Mouse (Mus musculus) small intestine, adult 2 months (tissue): ENCODE results near the gene Hic1. TPM values are rescaled to one million over a fixed set of nuclear protein-coding genes. Genes with fewer than 3 reads are reported as not detected.
A peak's percentile ranks its signal among the peaks of the same experiment; 100 is the strongest.

Source experiments
- H3K27ac ChIP-seq: fragments of 200-500 bp; 2 replicates; pipeline ENCODE4 v1.5.1; 2012; ENCODE audit warnings: low read depth, low read length, control low read depth, inconsistent platforms; ENCODE audit not compliant: insufficient read depth
- H3K27me3 ChIP-seq: fragments of 200-500 bp; 2 replicates; pipeline ENCODE4 v1.6.1; 2012; ENCODE audit warnings: mild to moderate bottlenecking, moderate library complexity, low read length, inconsistent platforms; ENCODE audit not compliant: control insufficient read depth, insufficient read depth
- H3K36me3 ChIP-seq: fragments of 200-500 bp; 2 replicates; pipeline ENCODE4 v1.6.1; 2012; ENCODE audit warnings: mild to moderate bottlenecking, low read length, control low read depth, inconsistent platforms; ENCODE audit not compliant: control insufficient read depth, insufficient read depth
- H3K4me1 ChIP-seq: fragments of 200-500 bp; 2 replicates; pipeline ENCODE4 v1.6.1; 2012; ENCODE audit warnings: low read length, inconsistent platforms, mixed read lengths; ENCODE audit not compliant: control insufficient read depth, insufficient read depth, insufficient read length
- H3K4me3 ChIP-seq: fragments of 200-500 bp; 2 replicates; pipeline ENCODE4 v1.5.1; 2012; ENCODE audit warnings: low read depth, mild to moderate bottlenecking, control low read depth, inconsistent platforms, low read length, moderate library complexity
- CTCF ChIP-seq: fragments of 200-500 bp; IDR thresholded peaks from 2 replicates; pipeline ENCODE4 v1.5.1; 2012; ENCODE audit warnings: low read depth, mild to moderate bottlenecking, control low read depth, inconsistent platforms, low read length, moderate library complexity, mixed read lengths; ENCODE audit not compliant: insufficient replicate concordance, insufficient read length; ENCODE audit errors: extremely low read depth
- POLR2A ChIP-seq: fragments of 200-500 bp; IDR thresholded peaks from 2 replicates; pipeline ENCODE4 v1.6.1; 2012; ENCODE audit warnings: low read depth, mild to moderate bottlenecking, control low read depth, inconsistent platforms, low read length, moderate library complexity
- WGBS: fragments of 180-500 bp; shearing (Covaris S2); methylation state at CpG from one replicate; pipeline ENCODE4 v1.1.7; 2018; 5-methylcytosine and 5-hydroxymethylcytosine counted together
- polyA plus RNA-seq: library from polyadenylated mRNA; depleted of rRNA; stranded (reverse); fragments of >200 nt; gene quantifications from 2 replicates; pipeline ENCODE4 v1.2.3, GENCODE M21; 2012

Gene Hic1
- polyA plus RNA-seq, 1 experiment, result 29.6 TPM

- H3K4me3 ChIP-seq, result peak overlapping the region; percentile 94
- H3K27me3 ChIP-seq, result no peaks in the 10 kb centered on the region
- WGBS, result 26% methylated on average over 13 of the region's 13 CpGs
- peaks cover 18% of the 10 kb centered on the region for H3K4me1 ChIP-seq
- TF ChIP-seq POLR2A, result no peak
- peak; percentile 86 for TF ChIP-seq CTCF
- H3K36me3 ChIP-seq, result no peaks in the 10 kb centered on the region
- no peak overlapping the region for H3K27ac ChIP-seq
These were observed 23.3 kb upstream of the Hic1 start for GRCm38 (mm10) chr11:75192336-75193214.

- Histone ChIP-seq H3K4me3 (no peak overlapping the region), H3K27ac (no peak overlapping the region), H3K4me1 (peaks cover 18% of the 10 kb centered on the region), H3K36me3 (no peaks in the 10 kb centered on the region), H3K27me3 (no peaks in the 10 kb centered on the region)
- 82% methylated on average over 6 of the region's 6 CpGs for WGBS
- TF ChIP-seq CTCF (no peak), POLR2A (no peak)
These were observed 22.5 kb upstream of the Hic1 start for GRCm38 (mm10) chr11:75191841-75192240.

- Histone ChIP-seq H3K4me3 (peak within 1 kb of the TSS; percentile 82), H3K27me3 (no peaks in the 10 kb centered on the region), H3K27ac (peak within 1 kb of the TSS; percentile 20), H3K36me3 (no peaks in the 10 kb centered on the region), H3K4me1 (peaks cover 15% of the 10 kb centered on the region)
- no peak for TF ChIP-seq POLR2A
- no peak for TF ChIP-seq CTCF
- 69% methylated on average over 5 of the region's 5 CpGs for WGBS
These were observed 21.7 kb upstream of the Hic1 start, which contains the start of gene Dph1 for GRCm38 (mm10) chr11:75190905-75191441. Gene Dph1 (minus strand): TSS chr11:75191241.

- Histone ChIP-seq H3K4me3 (peak overlapping the region; percentile 82), H3K27me3 (no peaks in the 10 kb centered on the region), H3K36me3 (no peaks in the 10 kb centered on the region), H3K4me1 (peaks cover 14% of the 10 kb centered on the region), H3K27ac (peak overlapping the region; percentile 20; the same call in 1 of the 2 replicates)
- TF ChIP-seq POLR2A (peak; percentile 34; the same call in 1 of the 2 replicates), CTCF (no peak)
- WGBS, result 1% methylated on average over 24 of the region's 24 CpGs
These were observed 21.0 kb upstream of the Hic1 start for GRCm38 (mm10) chr11:75190371-75190724.

GRCm38 (mm10) chr11:75189713-75190370 lies 20.5 kb upstream of the Hic1 start:
- WGBS, result under 1% methylated on average over 22 of the region's 22 CpGs
- Histone ChIP-seq H3K4me1 (peaks cover 11% of the 10 kb centered on the region), H3K36me3 (no peaks in the 10 kb centered on the region), H3K27me3 (no peaks in the 10 kb centered on the region), H3K4me3 (peak overlapping the region; percentile 82), H3K27ac (peak overlapping the region; percentile 20)
- TF ChIP-seq CTCF, result no peak
- TF ChIP-seq POLR2A, result no peak

GRCm38 (mm10) chr11:75184986-75185385 lies 15.7 kb upstream of the Hic1 start:
- peaks cover 2% of the 10 kb centered on the region; the same call in 1 of the 2 replicates for H3K4me1 ChIP-seq
- H3K27ac ChIP-seq, result no peak overlapping the region
- WGBS, result 90% methylated on average over 1 of the region's 2 CpGs
- H3K36me3 ChIP-seq, result peaks cover 5% of the 10 kb centered on the region
- TF ChIP-seq CTCF (no peak), POLR2A (no peak)
- no peaks in the 10 kb centered on the region for H3K27me3 ChIP-seq
- no peak overlapping the region for H3K4me3 ChIP-seq

- H3K4me1 ChIP-seq, result peaks cover under 1% of the 10 kb centered on the region; the same call in 1 of the 2 replicates
- peaks cover 5% of the 10 kb centered on the region for H3K36me3 ChIP-seq
- TF ChIP-seq POLR2A, result no peak
- TF ChIP-seq CTCF, result no peak
- no peaks in the 10 kb centered on the region for H3K27me3 ChIP-seq
- H3K4me3 ChIP-seq, result no peak overlapping the region
- WGBS, result 95% methylated on average over 5 of the region's 5 CpGs
- H3K27ac ChIP-seq, result no peak overlapping the region
These were observed 15.3 kb upstream of the Hic1 start for GRCm38 (mm10) chr11:75184573-75184972.
